Mouse (Mus musculus) hindbrain, embryonic 10.5 days (tissue): ENCODE measurements around the gene Ddx19b. TPM values are rescaled to one million over a fixed set of nuclear protein-coding genes. Genes with fewer than 3 reads are reported as not detected.
A peak's percentile ranks its signal among the peaks of the same experiment; 100 is the strongest.

Experiments used
- DNase-seq: peaks from one replicate; pipeline ENCODE4 v3.0.0-alpha.2; 2017; ENCODE audit warnings: low spot score
- H3K27ac ChIP-seq: fragments of 300-500 bp; sonication (generic); 2 replicates; pipeline ENCODE4 v1.5.1; 2016; ENCODE audit warnings: mild to moderate bottlenecking, moderate library complexity
- H3K27me3 ChIP-seq: fragments of 300-500 bp; sonication (generic); 2 replicates; pipeline ENCODE4 v1.6.1; 2016; ENCODE audit warnings: mild to moderate bottlenecking; ENCODE audit not compliant: poor library complexity, insufficient read depth, severe bottlenecking
- H3K36me3 ChIP-seq: fragments of 300-500 bp; sonication (generic); 2 replicates; pipeline ENCODE4 v1.6.1; 2016; ENCODE audit warnings: mild to moderate bottlenecking, moderate library complexity
- H3K4me1 ChIP-seq: fragments of 300-500 bp; sonication (generic); replicated peaks from 2 replicates; pipeline ENCODE4 v1.6.1; 2016; ENCODE audit warnings: mild to moderate bottlenecking
- H3K4me3 ChIP-seq: fragments of 300-500 bp; sonication (generic); 2 replicates; pipeline ENCODE4 v1.5.1; 2016; ENCODE audit warnings: mild to moderate bottlenecking, moderate library complexity
- H3K9me3 ChIP-seq: fragments of 300-500 bp; sonication (generic); 2 replicates; pipeline ENCODE4 v1.6.1; 2016; ENCODE audit warnings: mild to moderate bottlenecking, moderate library complexity
- WGBS: fragments of 180-500 bp; shearing (Covaris S2); methylation state at CpG from one replicate; pipeline ENCODE4 v1.1.7; 2016; 5-methylcytosine and 5-hydroxymethylcytosine counted together
- polyA plus RNA-seq: library from polyadenylated mRNA; unstranded; fragments of >200 nt; fragmentation: Nextera tagmentation; extraction: Ambion mirVana; gene quantifications from 2 replicates; pipeline ENCODE4 v1.2.1, GENCODE M21; 2016

Gene Ddx19b
- polyA plus RNA-seq, 1 experiment from 2014 or later = 8.0 TPM

DNA sequence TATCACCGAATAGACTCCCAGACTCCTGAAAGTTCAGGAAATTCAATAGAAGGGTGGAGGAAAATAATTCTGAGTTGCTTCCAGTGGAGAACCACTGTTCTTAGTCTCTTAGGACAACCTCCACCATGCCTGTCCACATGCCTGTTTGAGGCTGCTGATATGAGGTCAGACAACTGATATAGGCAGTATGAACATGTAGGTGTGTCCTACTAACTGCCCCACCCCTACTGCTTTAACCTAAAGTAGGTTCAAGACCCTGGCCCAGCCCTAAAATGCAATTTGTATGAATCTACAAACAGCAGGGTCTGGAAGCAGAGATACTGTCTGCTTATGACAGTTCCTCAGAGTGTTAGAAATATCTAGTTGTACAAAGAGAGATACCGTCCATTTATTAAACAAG is 24.1 kb upstream of the Ddx19b start:
- peaks cover 19% of the 10 kb centered on the region for H3K4me1 ChIP-seq
- WGBS = 64% methylated on average over 2 of the region's 2 CpGs
- no peaks in the 10 kb centered on the region for H3K9me3 ChIP-seq
- DNase-seq = no peak
- H3K36me3 ChIP-seq = peaks cover 78% of the 10 kb centered on the region
- no peak overlapping the region for H3K27ac ChIP-seq
- peak overlapping the region; percentile 95 for H3K4me3 ChIP-seq
- no peaks in the 10 kb centered on the region for H3K27me3 ChIP-seq

DNA sequence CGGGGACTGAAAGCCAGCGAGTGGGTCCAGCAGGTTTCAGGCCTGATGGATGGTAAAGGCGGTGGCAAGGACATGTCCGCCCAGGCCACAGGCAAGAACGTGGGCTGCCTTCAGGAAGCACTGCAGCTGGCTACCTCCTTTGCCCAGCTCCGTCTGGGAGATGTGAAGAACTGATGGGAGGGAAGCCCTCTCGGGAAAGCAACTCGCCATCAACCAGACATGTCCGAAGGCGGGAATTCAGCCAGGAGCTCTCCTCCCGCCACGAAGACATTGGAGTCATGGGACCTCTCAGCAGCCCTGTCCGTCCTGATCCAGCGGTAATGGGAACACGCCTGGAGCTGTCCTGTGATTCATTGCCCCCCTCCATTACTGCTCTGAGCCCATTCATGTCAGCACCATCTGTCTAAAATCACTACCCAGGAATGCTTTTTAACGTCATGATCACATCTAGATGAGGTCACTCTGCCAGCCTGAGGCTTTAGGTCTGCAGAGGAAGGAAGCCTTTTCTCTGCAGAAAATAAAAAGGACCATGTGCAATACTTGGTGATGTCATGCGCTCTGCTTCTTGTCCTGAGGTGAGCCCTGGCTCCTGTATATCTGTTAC is 23.6 kb upstream of the Ddx19b start:
- Histone ChIP-seq H3K9me3 (no peaks in the 10 kb centered on the region), H3K4me1 (peaks cover 17% of the 10 kb centered on the region), H3K27me3 (no peaks in the 10 kb centered on the region), H3K36me3 (peaks cover 83% of the 10 kb centered on the region), H3K27ac (no peak overlapping the region), H3K4me3 (no peak overlapping the region)
- no peak for DNase-seq
- 93% methylated on average over 17 of the region's 17 CpGs for WGBS

GRCm38 (mm10) chr8:111053827-111054518 is 22.4 kb upstream of the Ddx19b start:
- 94% methylated on average over 12 of the region's 12 CpGs for WGBS
- no peaks in the 10 kb centered on the region for H3K27me3 ChIP-seq
- no peak overlapping the region for H3K27ac ChIP-seq
- no peak overlapping the region for H3K4me3 ChIP-seq
- H3K4me1 ChIP-seq = peaks cover 17% of the 10 kb centered on the region
- H3K9me3 ChIP-seq = no peaks in the 10 kb centered on the region
- H3K36me3 ChIP-seq = peaks cover 92% of the 10 kb centered on the region
- DNase-seq = no peak

- no peaks in the 10 kb centered on the region for H3K9me3 ChIP-seq
- no peaks in the 10 kb centered on the region for H3K27me3 ChIP-seq
- WGBS = 95% methylated on average over 7 of the region's 7 CpGs
- H3K27ac ChIP-seq = no peak overlapping the region
- peaks cover 100% of the 10 kb centered on the region for H3K36me3 ChIP-seq
- no peaks in the 10 kb centered on the region for H3K4me1 ChIP-seq
- no peak for DNase-seq
- no peak overlapping the region for H3K4me3 ChIP-seq
These were observed 17.6 kb upstream of the Ddx19b start for GRCm38 (mm10) chr8:111049106-111049505.

DNA sequence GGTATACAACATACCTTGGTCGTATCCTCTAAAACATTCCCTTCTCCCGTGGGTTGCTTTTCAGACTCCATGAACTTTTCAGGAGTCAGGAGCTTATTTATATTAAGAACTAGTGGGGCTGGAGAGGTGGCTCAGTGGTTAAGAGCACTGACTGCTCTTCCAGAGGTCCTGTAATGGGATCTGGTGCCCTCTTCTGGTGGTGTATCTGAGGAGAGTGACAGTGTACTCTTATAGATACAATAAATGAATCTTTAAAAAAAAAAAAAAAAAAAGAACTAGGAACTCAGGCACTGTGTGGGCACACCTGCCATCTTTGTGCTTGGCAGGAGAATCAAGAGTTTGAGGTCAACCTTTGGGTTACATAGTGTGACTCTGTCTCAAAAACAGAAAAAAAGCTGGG is 17.1 kb upstream of the Ddx19b start:
- H3K9me3 ChIP-seq = no peaks in the 10 kb centered on the region
- DNase-seq = no peak
- peaks cover 100% of the 10 kb centered on the region for H3K36me3 ChIP-seq
- no peak overlapping the region for H3K4me3 ChIP-seq
- H3K27me3 ChIP-seq = no peaks in the 10 kb centered on the region
- no peaks in the 10 kb centered on the region for H3K4me1 ChIP-seq
- WGBS = 92% methylated on average over 2 of the region's 2 CpGs
- H3K27ac ChIP-seq = no peak overlapping the region

GRCm38 (mm10) chr8:111044003-111044734 is 12.6 kb upstream of the Ddx19b start:
- no peak for DNase-seq
- no peaks in the 10 kb centered on the region for H3K27me3 ChIP-seq
- H3K4me1 ChIP-seq = no peaks in the 10 kb centered on the region
- 59% methylated on average over 2 of the region's 2 CpGs for WGBS
- H3K27ac ChIP-seq = no peak overlapping the region
- no peak overlapping the region for H3K4me3 ChIP-seq
- H3K9me3 ChIP-seq = no peaks in the 10 kb centered on the region
- peaks cover 100% of the 10 kb centered on the region for H3K36me3 ChIP-seq

GRCm38 (mm10) chr8:111042546-111042945 is 11.0 kb upstream of the Ddx19b start:
- H3K27ac ChIP-seq = no peak overlapping the region
- 96% methylated on average over 19 of the region's 19 CpGs for WGBS
- DNase-seq = no peak
- H3K9me3 ChIP-seq = no peaks in the 10 kb centered on the region
- H3K36me3 ChIP-seq = peaks cover 100% of the 10 kb centered on the region
- H3K4me3 ChIP-seq = no peak overlapping the region
- H3K4me1 ChIP-seq = no peaks in the 10 kb centered on the region
- H3K27me3 ChIP-seq = no peaks in the 10 kb centered on the region

DNA sequence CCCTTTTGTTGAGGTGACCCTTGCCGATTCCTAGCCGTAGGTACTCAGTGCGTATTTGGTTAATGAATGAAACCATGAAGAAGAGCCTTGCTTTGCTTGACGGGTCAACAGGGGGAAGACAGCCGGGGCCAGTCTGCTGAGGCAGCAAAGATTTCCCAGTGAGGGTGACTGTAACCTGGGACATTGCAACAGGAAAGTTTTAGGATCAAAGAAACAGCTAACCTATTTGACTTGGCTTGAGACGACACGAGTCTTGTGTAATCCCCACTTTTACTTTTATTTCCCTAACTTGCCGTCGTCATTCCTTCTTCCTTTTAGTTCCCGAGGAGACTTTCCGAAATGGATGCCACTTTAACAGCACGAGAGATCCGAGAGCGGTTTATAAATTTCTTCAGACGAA is 5.0 kb upstream of the Ddx19b start:
- H3K4me3 ChIP-seq = no peak overlapping the region
- H3K4me1 ChIP-seq = peaks cover 20% of the 10 kb centered on the region
- no peak overlapping the region for H3K27ac ChIP-seq
- WGBS = 96% methylated on average over 15 of the region's 15 CpGs
- H3K27me3 ChIP-seq = peaks cover 6% of the 10 kb centered on the region
- no peaks in the 10 kb centered on the region for H3K9me3 ChIP-seq
- peaks cover 63% of the 10 kb centered on the region for H3K36me3 ChIP-seq
- no peak for DNase-seq

GRCm38 (mm10) chr8:111034276-111034675 is 2.7 kb upstream of the Ddx19b start:
- H3K36me3 ChIP-seq = peaks cover 40% of the 10 kb centered on the region
- DNase-seq = no peak
- peaks cover 12% of the 10 kb centered on the region for H3K27me3 ChIP-seq
- H3K27ac ChIP-seq = peak overlapping the region; percentile 99
- H3K9me3 ChIP-seq = no peaks in the 10 kb centered on the region
- peaks cover 20% of the 10 kb centered on the region for H3K4me1 ChIP-seq
- 27% methylated on average over 12 of the region's 12 CpGs for WGBS
- peak overlapping the region; percentile 86 for H3K4me3 ChIP-seq

- Histone ChIP-seq H3K4me3 (peak overlapping the region; percentile 86), H3K36me3 (peaks cover 34% of the 10 kb centered on the region), H3K4me1 (peaks cover 20% of the 10 kb centered on the region), H3K27me3 (peaks cover 12% of the 10 kb centered on the region), H3K9me3 (no peaks in the 10 kb centered on the region), H3K27ac (peak overlapping the region; percentile 99)
- 6% methylated on average over 37 of the region's 37 CpGs for WGBS
- DNase-seq = peak; percentile 98
These were observed 2.1 kb upstream of the Ddx19b start for GRCm38 (mm10) chr8:111033482-111034215.

DNA sequence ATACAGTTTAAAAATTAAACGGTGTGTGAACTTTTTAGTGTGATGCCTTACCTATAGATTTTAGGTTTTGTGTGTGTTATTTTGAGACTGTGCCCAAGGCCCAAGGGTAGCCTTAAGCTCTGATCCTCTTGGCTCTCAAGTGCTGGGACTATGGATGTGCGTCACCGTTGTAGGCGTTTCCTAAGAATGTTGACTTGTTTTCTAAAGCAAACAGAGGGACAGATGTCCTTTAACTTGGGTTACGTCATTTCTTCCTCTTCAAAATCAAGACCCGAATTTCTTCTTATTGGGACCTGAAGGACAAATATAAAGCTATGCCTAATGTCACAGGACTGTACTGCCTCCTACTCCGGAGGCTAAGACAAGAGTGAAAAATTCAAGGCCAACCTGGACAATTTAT is 1.4 kb upstream of the Ddx19b start, which contains the start of gene Aars:
Gene Aars (plus strand): TSS at position 229 of the 400 bp plus-strand sequence.
- WGBS = 97% methylated on average over 7 of the region's 7 CpGs
- Histone ChIP-seq H3K27me3 (peaks cover 12% of the 10 kb centered on the region), H3K36me3 (peaks cover 27% of the 10 kb centered on the region)

DNA sequence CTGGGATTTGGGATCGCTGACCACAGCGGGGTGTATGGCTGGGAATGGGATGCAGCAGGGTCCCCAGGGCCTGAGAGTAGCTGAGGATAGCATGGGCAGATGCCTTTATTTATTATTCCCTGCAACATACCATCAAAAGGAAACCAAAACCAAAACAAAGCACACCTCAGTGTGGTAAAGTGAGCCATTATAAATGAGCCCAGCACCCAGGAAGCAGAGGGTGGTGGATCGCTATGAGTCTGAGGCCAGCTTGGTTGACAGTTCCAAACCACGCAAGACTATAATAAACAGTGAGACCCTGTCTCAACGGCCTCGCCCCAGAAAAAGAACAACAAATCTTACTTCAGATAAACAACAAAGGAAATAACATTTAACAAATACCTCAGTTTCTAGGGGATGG is 1.5 kb downstream of the Ddx19b start:
- no peak for DNase-seq
- WGBS = 84% methylated on average over 6 of the region's 6 CpGs
- peaks cover 12% of the 10 kb centered on the region for H3K27me3 ChIP-seq
- no peak overlapping the region for H3K4me3 ChIP-seq
- H3K4me1 ChIP-seq = peaks cover 23% of the 10 kb centered on the region
- H3K36me3 ChIP-seq = no peaks in the 10 kb centered on the region
- H3K9me3 ChIP-seq = no peaks in the 10 kb centered on the region
- no peak overlapping the region for H3K27ac ChIP-seq

More for the DNA sequence above, 1.4 kb upstream of the Ddx19b start, which contains the start of gene Aars:
- peak within 1 kb of the TSS; percentile 99 for H3K27ac ChIP-seq
- H3K4me1 ChIP-seq = peaks cover 24% of the 10 kb centered on the region
- peak within 1 kb of the TSS; percentile 86 for H3K4me3 ChIP-seq
- no peak for DNase-seq
- H3K9me3 ChIP-seq = no peaks in the 10 kb centered on the region
